Mouse (Mus musculus) heart, embryonic 16.5 days (tissue): ENCODE results near the gene Zmpste24. TPM values are rescaled to one million over a fixed set of nuclear protein-coding genes. Genes with fewer than 3 reads are reported as not detected.
"Not testable (repeated sequence)": the region's sequence is repeated elsewhere in the genome, so short reads cannot be mapped to it uniquely, and the experiment has no call there.

ENCODE experiments used
- ATAC-seq: fragments of 200-750 bp; cut with Nextera tagmentation; replicated peaks from 2 replicates; pipeline ENCODE4 v1.8.0; 2017; ENCODE audit warnings: moderate number of reproducible peaks; ENCODE audit not compliant: insufficient read depth, low FRiP score; ENCODE audit errors: extremely low read depth
- H3K27ac ChIP-seq: fragments of 300-500 bp; sonication (generic); 2 replicates; pipeline ENCODE4 v1.5.1; 2014; ENCODE audit warnings: mild to moderate bottlenecking, low read length, control low read depth, moderate library complexity
- H3K27me3 ChIP-seq: fragments of 300-500 bp; sonication (generic); 2 replicates; pipeline ENCODE4 v1.6.1; 2014; ENCODE audit warnings: low read length, mixed read lengths; ENCODE audit not compliant: control insufficient read depth, insufficient read depth
- H3K36me3 ChIP-seq: fragments of 300-500 bp; sonication (generic); 2 replicates; pipeline ENCODE4 v1.6.1; 2014; ENCODE audit not compliant: control insufficient read depth, insufficient read depth
- H3K4me1 ChIP-seq: fragments of 300-500 bp; sonication (generic); 2 replicates; pipeline ENCODE4 v1.6.1; 2014; ENCODE audit warnings: low read length, mixed read lengths; ENCODE audit not compliant: control insufficient read depth, insufficient read depth
- H3K4me2 ChIP-seq: fragments of 300-500 bp; sonication (generic); 2 replicates; pipeline ENCODE4 v1.6.1; 2014; ENCODE audit warnings: low read depth, mild to moderate bottlenecking, control low read depth, low read length
- H3K4me3 ChIP-seq: fragments of 300-500 bp; sonication (generic); 2 replicates; pipeline ENCODE4 v1.5.1; 2014; ENCODE audit warnings: mild to moderate bottlenecking, control low read depth, low read length
- H3K9ac ChIP-seq: fragments of 300-500 bp; sonication (generic); 2 replicates; pipeline ENCODE4 v1.6.1; 2014; ENCODE audit warnings: low read length, control low read depth
- H3K9me3 ChIP-seq: fragments of 300-500 bp; sonication (generic); replicated peaks from 2 replicates; pipeline ENCODE4 v1.6.1; 2016; ENCODE audit warnings: low read length; ENCODE audit not compliant: control insufficient read depth
- WGBS: fragments of 180-500 bp; shearing (Covaris S2); extraction: QIAGEN DNeasy Blood & Tissue Kit; methylation state at CpG from one replicate; pipeline ENCODE4 v1.1.7; 2014; 5-methylcytosine and 5-hydroxymethylcytosine counted together
- polyA plus RNA-seq: library from polyadenylated mRNA; unstranded; fragments of >200 nt; fragmentation: Nextera tagmentation; extraction: Ambion mirVana; gene quantifications from 2 replicates; pipeline ENCODE4 v1.2.1, GENCODE M21; 2015

Zmpste24 gene
- polyA plus RNA-seq, 1 experiment from 2014 or later = 29.1 TPM

DNA sequence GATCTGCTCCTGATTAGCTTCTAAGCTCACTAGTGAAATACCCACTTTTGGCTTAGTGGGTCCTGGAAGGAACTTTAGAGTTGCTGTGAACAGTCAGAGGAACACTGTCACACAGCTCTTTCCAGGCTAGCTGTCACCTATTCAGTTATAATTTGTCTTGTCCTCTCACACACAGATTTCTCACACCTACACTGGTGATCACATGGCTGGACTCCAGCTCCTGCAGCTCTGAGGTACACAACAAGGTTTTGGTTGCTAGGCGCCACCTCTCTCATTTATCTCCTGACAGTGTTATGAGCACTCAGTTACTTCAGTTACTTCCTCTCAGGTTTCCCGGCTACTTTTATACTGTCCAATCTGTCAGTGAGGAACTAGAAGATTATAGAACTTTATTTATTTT is 32.7 kb downstream of the Zmpste24 start:
- Histone ChIP-seq H3K27me3 (no peaks in the 10 kb centered on the region), H3K9me3 (no peaks in the 10 kb centered on the region)
- WGBS = 61% methylated on average over 2 of the region's 2 CpGs

DNA sequence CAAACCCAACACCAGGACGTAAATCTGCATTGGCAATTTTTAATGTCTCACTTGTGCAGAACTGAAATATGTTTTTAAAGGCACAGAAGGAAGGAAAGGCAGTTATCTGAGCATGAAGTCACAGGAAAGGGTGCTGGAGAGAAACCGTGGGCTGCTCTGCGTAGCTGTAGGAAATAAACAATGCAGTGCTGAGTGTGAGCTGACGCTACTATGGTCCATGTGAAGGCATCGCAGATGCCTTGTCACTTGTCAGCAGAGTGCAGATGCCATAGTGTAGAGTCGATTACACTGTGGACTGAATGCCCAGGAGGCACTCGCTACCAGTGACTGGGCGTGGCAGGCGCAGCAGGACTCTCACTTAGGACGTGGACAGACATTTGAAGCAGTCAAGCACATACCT is 38.8 kb downstream of the Zmpste24 start:
- H3K36me3 ChIP-seq = peaks cover 16% of the 10 kb centered on the region; the same call in 1 of the 2 replicates
- ATAC-seq, H3K4me2 ChIP-seq, H3K9ac ChIP-seq, H3K27me3 ChIP-seq, H3K9me3 ChIP-seq, H3K27ac ChIP-seq, H3K4me1 ChIP-seq, H3K4me3 ChIP-seq: not testable (repeated sequence)
- 64% methylated on average over 10 of the region's 10 CpGs for WGBS

More for the DNA sequence above, 32.7 kb downstream of the Zmpste24 start:
- H3K4me3 ChIP-seq = no peak overlapping the region
- H3K4me1 ChIP-seq = no peaks in the 10 kb centered on the region
- no peak for ATAC-seq
- H3K4me2 ChIP-seq = no peak overlapping the region
- H3K27ac ChIP-seq = no peak overlapping the region
- no peak overlapping the region for H3K9ac ChIP-seq
- peaks cover 25% of the 10 kb centered on the region for H3K36me3 ChIP-seq

DNA sequence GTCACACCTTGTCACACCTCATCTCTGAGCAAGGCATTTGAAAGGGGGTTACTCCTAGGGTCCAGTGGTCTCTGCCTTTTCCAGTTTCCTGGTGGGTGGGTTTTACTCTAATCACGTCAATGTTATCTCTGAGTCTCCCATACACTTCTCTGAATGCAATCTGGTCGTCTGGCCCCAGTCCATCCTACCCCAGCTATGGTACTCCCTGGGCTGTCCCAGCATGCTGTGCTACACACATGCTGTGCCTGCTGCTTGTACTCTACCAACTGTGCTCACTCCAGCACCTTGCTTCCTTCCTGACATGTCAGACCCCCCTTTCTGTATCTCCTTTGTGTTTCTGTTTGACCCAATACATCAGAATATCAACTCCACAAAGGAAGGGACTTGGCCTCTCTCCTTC is 41.0 kb downstream of the Zmpste24 start:
- no peaks in the 10 kb centered on the region for H3K9me3 ChIP-seq
- no peak overlapping the region for H3K4me3 ChIP-seq
- H3K27ac ChIP-seq = no peak overlapping the region
- H3K9ac ChIP-seq = no peak overlapping the region
- 0 out of 2 replicates have a peak, but pooled peaks cover 4% of the 10 kb centered on the region for H3K27me3 ChIP-seq
- H3K4me1 ChIP-seq = peaks cover 9% of the 10 kb centered on the region
- 37% methylated on average over 2 of the region's 2 CpGs for WGBS
- H3K4me2 ChIP-seq = no peak overlapping the region
- ATAC-seq = no peak
- peaks cover 11% of the 10 kb centered on the region; the same call in 1 of the 2 replicates for H3K36me3 ChIP-seq

DNA sequence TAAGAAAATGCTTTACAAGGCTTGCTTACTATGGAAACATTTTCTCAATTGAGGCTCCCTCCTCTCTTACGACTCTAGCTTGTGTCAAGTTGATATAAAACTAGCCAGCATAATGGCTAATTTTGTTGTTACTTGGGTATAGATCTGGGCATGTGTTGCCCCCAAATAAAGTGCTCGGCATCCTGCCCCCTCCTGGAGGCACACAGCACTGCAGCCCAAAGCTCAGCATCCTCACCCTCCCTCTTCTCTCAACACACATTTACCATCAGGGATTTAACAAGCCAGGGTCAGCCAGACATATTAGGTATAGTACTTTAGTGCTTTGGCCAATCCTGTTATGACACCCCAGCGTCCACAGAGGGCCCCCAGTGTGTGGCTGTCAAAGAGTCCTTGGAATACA is 41.7 kb downstream of the Zmpste24 start:
- Histone ChIP-seq H3K9me3 (no peaks in the 10 kb centered on the region), H3K9ac (no peak overlapping the region), H3K36me3 (peaks cover 9% of the 10 kb centered on the region; the same call in 1 of the 2 replicates), H3K4me3 (no peak overlapping the region), H3K4me2 (no peak overlapping the region), H3K27ac (no peak overlapping the region), H3K27me3 (0 out of 2 replicates have a peak, but pooled peaks cover 4% of the 10 kb centered on the region), H3K4me1 (peaks cover 9% of the 10 kb centered on the region)
- ATAC-seq = no peak
- 48% methylated on average over 3 of the region's 3 CpGs for WGBS

DNA sequence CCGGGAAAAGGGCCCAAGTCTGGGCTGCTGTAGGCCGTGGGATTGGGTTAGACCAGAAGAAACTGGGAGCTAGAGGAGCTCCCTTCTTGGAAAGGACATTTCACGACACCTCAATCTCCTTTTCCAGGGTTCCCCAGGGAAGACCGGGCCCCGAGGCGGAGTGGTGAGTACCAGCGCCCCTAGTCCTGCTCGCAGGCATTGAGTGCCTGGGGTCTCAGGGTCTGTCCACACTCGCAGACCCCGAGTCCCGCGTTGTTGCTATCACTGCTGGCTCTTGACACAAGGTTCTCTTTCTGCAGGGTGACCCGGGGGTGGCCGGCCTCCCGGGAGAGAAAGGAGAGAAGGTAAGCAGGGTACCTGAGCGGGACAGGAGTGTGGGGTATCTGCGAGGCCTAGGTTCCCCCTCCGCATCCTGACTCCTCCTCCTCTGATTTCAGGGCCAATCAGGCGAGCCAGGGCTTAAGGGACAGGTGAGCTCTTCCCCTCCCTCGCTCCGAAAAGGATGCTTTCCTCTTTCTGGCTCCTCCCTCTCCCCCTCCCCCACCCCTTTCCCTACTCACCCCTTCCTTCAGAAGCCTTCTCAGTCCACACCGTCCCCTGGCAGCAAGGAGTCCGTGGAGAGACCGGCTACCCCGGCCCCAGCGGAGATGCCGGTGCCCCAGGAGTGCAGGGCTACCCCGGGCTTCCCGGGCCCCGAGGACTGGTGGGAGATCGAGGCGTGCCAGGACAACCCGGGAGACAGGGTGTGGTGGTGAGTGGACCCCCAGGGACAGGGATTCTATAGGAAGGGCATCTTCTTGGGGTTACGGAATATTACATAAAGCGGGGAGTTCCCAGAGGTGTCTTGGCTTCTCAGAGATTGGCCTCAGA is 45.4 kb downstream of the Zmpste24 start:
- ATAC-seq = no peak
- H3K4me3 ChIP-seq = no peak overlapping the region
- no peak overlapping the region for H3K9ac ChIP-seq
- 0 out of 2 replicates have a peak, but pooled peaks cover 4% of the 10 kb centered on the region for H3K27me3 ChIP-seq
- WGBS = 15% methylated on average over 35 of the region's 35 CpGs
- peaks cover 9% of the 10 kb centered on the region for H3K4me1 ChIP-seq
- H3K4me2 ChIP-seq = peak overlapping the region; percentile 43
- no peak overlapping the region for H3K27ac ChIP-seq
- H3K9me3 ChIP-seq = no peaks in the 10 kb centered on the region
- H3K36me3 ChIP-seq = no peaks in the 10 kb centered on the region

GRCm38 (mm10) chr4:121051863-121052262 is 46.2 kb downstream of the Zmpste24 start:
- H3K36me3 ChIP-seq = no peaks in the 10 kb centered on the region
- H3K9ac ChIP-seq = no peak overlapping the region
- ATAC-seq = no peak
- H3K4me2 ChIP-seq = no peak overlapping the region; the same call in 1 of the 2 replicates
- H3K27ac ChIP-seq = no peak overlapping the region
- H3K9me3 ChIP-seq = no peaks in the 10 kb centered on the region
- H3K4me1 ChIP-seq = peaks cover 9% of the 10 kb centered on the region
- H3K27me3 ChIP-seq = 0 out of 2 replicates have a peak, but pooled peaks cover 4% of the 10 kb centered on the region
- 43% methylated on average over 4 of the region's 4 CpGs for WGBS
- H3K4me3 ChIP-seq = no peak overlapping the region

DNA sequence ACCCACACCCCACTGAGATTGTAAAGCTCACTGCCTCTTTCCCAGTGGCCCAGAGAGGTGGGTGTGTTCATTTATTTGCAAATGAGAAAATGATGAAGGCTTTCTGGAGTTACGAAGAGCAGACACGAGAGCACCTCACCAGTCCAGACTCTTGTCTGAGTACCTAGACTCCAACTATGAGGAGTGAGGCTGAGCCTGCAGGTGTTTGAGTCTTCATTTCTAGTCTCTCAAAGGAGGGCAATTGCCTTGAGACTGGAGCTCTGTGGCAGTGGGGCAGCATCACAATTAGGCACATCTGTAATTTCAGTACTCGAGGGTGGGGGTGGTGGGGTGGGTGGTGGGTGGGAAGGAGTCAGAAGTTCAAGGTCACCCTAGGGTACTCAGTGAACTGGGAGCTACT is 55.1 kb downstream of the Zmpste24 start:
- Histone ChIP-seq H3K27ac (no peak overlapping the region), H3K9ac (no peak overlapping the region), H3K36me3 (no peaks in the 10 kb centered on the region), H3K9me3 (no peaks in the 10 kb centered on the region), H3K27me3 (peaks cover 22% of the 10 kb centered on the region), H3K4me2 (no peak overlapping the region), H3K4me3 (no peak overlapping the region), H3K4me1 (peaks cover 11% of the 10 kb centered on the region)
- ATAC-seq = no peak
- 79% methylated on average over 3 of the region's 3 CpGs for WGBS

- no peaks in the 10 kb centered on the region for H3K36me3 ChIP-seq
- no peak overlapping the region for H3K9ac ChIP-seq
- peaks cover 22% of the 10 kb centered on the region for H3K27me3 ChIP-seq
- no peak overlapping the region for H3K4me3 ChIP-seq
- H3K9me3 ChIP-seq = no peaks in the 10 kb centered on the region
- H3K4me2 ChIP-seq = no peak overlapping the region
- H3K27ac ChIP-seq = no peak overlapping the region
- 64% methylated on average over 5 of the region's 5 CpGs for WGBS
- no peak for ATAC-seq
- H3K4me1 ChIP-seq = peaks cover 11% of the 10 kb centered on the region
Measured at GRCm38 (mm10) chr4:121042472-121042871, 55.6 kb downstream of the Zmpste24 start.

GRCm38 (mm10) chr4:121040897-121041671 is 57.0 kb downstream of the Zmpste24 start:
- ATAC-seq = peak; percentile 72
- H3K27ac ChIP-seq = peak overlapping the region; percentile 65
- peak overlapping the region; percentile 44 for H3K9ac ChIP-seq
- H3K4me2 ChIP-seq = peak overlapping the region; percentile 42
- H3K4me3 ChIP-seq = peak overlapping the region; percentile 15; the same call in 1 of the 2 replicates
- peaks cover 11% of the 10 kb centered on the region for H3K4me1 ChIP-seq
- WGBS = 11% methylated on average over 18 of the region's 18 CpGs
- H3K36me3 ChIP-seq = no peaks in the 10 kb centered on the region
- H3K9me3 ChIP-seq = no peaks in the 10 kb centered on the region
- H3K27me3 ChIP-seq = peaks cover 22% of the 10 kb centered on the region
